Mouse (Mus musculus): Measurements from ENCODE around the gene Itpk1. TPM values are rescaled to one million over a fixed set of nuclear protein-coding genes. Genes with fewer than 3 reads are reported as not detected.
"Not testable (repeated sequence)": the region's sequence is repeated elsewhere in the genome, so short reads cannot be mapped to it uniquely, and the experiment has no call there.

Gene Itpk1
- total RNA-seq, 2 experiments from 2014 or later: 6.3 to 8.4 TPM

DNA sequence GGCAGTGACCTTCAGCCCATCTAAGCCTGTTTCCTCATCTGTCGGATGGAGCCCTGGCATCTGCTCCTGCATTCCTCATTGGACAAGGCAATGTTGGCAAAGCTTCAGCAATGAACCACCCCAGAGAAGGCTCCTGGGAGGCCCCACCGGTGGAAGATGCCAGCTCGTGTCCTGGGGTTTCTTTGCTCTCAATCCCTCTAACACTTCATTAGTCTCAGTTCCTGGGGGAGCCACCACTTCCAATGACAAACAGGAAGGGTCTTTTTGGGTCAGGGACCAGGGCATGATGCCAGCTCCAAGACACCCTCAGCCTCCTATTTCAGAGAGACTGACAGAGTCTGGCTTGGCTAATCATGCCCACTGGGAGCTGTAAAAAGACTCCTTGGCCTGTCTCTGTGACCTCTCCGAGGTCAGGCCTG is 71.6 kb downstream of the Itpk1 start:
- intact Hi-C loops (cut with DNase I): no loop called here
- no peak for DNase-seq

- intact Hi-C loops (cut with DNase I): no loop called here
- DNase-seq: no peak
Observed at GRCm38 (mm10) chr12:102631690-102632089, 73.0 kb downstream of the Itpk1 start.

GRCm38 (mm10) chr12:102630471-102630870 is 74.3 kb downstream of the Itpk1 start:
- DNase-seq; intact Hi-C loops (cut with DNase I): not testable (repeated sequence)

- intact Hi-C loops (cut with DNase I): no loop called here
- no peak for DNase-seq
Observed at GRCm38 (mm10) chr12:102628221-102628620, 76.5 kb downstream of the Itpk1 start.

- intact Hi-C loops (cut with DNase I): no loop called here
- DNase-seq: no peak
Observed at GRCm38 (mm10) chr12:102627545-102627944, 77.2 kb downstream of the Itpk1 start.

GRCm38 (mm10) chr12:102626841-102627240 is 77.9 kb downstream of the Itpk1 start:
- no peak for DNase-seq
- intact Hi-C loops (cut with DNase I): no loop called here

GRCm38 (mm10) chr12:102625717-102626116 is 79.0 kb downstream of the Itpk1 start:
- intact Hi-C loops (cut with DNase I): no loop called here
- no peak for DNase-seq

DNA sequence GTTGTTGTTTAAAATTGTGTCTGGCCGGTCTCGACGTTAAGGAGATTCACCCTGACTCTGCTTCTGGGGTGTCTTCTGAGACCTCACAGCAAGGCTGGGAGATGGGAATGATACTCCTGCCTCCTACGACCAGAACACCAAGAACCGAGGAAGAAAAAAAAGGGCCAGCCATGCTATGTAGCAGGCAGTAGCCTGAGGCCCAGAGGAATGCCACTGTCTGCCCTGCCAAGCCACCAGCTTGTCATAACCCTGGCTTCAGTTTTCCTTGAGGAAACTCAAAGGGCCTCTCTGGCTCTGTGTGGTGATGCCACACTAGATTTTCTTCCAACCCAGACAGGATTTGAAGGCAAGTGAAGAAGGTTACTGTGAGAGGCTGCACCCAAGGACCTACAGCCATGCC is 79.6 kb downstream of the Itpk1 start:
- intact Hi-C loops (cut with DNase I): no loop called here
- DNase-seq: no peak

- DNase-seq: peak in 1 of 2 experiments; percentile 32
- intact Hi-C loops (cut with DNase I): no loop called here
Observed at GRCm38 (mm10) chr12:102623827-102624226, 80.9 kb downstream of the Itpk1 start.

GRCm38 (mm10) chr12:102622302-102622842 is 82.4 kb downstream of the Itpk1 start:
- DNase-seq: no peak
- intact Hi-C loops (cut with DNase I): no loop called here

- DNase-seq: no peak
- intact Hi-C loops (cut with DNase I): no loop called here
Observed at GRCm38 (mm10) chr12:102621811-102622210, 82.9 kb downstream of the Itpk1 start.

DNA sequence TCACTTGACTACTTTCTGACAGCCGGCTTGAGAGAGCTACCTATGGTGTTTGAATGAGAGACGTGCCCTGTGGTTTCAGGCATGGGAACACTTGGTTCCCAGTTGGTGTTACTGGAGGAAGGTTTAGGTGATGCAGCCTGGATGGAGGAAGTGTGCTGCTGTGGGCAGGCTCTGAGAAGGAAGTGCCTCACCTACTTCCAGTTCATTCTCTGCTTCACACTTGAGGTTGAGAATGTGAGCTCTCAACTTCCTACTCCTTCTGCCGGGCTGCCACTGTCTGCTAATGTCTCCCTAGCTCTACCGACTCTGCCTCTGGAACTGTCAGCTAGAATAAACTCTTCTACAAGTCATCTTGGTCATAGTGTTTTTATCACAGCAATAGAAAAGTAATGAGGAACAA is 83.5 kb downstream of the Itpk1 start:
- DNase-seq: no peak
- intact Hi-C loops (cut with DNase I): no loop called here

- intact Hi-C loops (cut with DNase I): no loop called here
Observed at GRCm38 (mm10) chr12:102619908-102620307, 84.8 kb downstream of the Itpk1 start.

DNA sequence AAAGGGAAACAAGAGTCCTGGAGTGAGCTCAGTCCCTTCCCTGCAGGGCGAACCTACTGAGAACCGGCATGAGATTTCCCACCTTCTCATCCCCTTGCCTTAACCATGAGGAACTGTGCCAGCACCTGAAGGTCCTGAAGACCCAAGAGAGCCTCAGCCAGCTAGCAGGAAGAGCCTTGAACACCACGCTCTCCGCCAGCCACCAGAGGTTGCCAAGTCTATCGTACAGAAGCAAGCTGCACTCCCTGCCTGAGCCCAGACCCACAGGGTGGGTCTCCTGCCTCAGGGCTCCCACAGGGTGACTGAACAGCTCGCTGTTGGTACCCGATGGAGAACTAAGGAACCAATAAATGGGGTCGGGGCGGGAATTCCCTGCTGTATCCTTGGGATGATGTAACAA is 86.6 kb downstream of the Itpk1 start:
- intact Hi-C loops (cut with DNase I): no loop called here
- DNase-seq: no peak

More at GRCm38 (mm10) chr12:102619908-102620307, 84.8 kb downstream of the Itpk1 start:
- DNase-seq: no peak

DNA sequence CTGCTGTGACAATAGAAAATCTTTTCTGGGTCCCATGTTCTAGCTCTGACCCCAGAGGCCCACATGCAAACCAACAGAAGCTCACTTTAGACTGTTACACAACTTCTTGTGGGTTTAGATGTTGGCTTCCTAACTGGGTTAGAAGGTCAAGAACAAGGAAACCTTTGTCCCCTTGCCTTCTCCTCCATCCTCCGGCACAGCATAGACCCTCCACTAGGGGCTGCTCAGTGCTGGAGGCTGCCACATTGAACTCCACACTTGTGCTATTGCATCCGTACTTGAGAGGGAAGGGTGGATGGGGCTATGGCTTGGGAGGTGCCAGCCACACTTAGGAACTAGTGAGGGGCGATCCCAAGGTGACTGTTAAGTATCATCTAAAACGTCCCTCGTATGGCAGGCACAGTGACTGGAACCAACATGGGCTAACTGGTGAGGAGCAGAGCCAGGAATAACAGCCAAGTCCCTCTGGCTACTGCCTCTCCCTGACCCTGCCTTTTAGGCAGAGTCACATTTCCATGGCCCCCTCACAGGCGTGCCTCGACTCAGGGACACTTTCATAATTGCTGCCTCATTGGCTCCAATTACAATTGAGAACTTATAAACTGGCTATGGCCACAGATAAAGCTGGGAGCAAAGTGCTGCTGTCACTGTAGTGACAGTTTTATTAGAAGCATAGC is 87.7 kb downstream of the Itpk1 start:
- no peak for DNase-seq
- intact Hi-C loops (cut with DNase I): no loop called here

GRCm38 (mm10) chr12:102616201-102616600 is 88.5 kb downstream of the Itpk1 start:
- intact Hi-C loops (cut with DNase I): no loop called here

GRCm38 (mm10) chr12:102613411-102613810 is 91.3 kb downstream of the Itpk1 start:
- intact Hi-C loops (cut with DNase I): no loop called here
- no peak for DNase-seq

More at GRCm38 (mm10) chr12:102616201-102616600, 88.5 kb downstream of the Itpk1 start:
- no peak for DNase-seq

GRCm38 (mm10) chr12:102612431-102612830 is 92.3 kb downstream of the Itpk1 start:
- intact Hi-C loops (cut with DNase I): no loop called here
- no peak for DNase-seq

- no peak for DNase-seq
- intact Hi-C loops (cut with DNase I): no loop called here
Observed at GRCm38 (mm10) chr12:102610927-102611326, 93.8 kb downstream of the Itpk1 start.

DNA sequence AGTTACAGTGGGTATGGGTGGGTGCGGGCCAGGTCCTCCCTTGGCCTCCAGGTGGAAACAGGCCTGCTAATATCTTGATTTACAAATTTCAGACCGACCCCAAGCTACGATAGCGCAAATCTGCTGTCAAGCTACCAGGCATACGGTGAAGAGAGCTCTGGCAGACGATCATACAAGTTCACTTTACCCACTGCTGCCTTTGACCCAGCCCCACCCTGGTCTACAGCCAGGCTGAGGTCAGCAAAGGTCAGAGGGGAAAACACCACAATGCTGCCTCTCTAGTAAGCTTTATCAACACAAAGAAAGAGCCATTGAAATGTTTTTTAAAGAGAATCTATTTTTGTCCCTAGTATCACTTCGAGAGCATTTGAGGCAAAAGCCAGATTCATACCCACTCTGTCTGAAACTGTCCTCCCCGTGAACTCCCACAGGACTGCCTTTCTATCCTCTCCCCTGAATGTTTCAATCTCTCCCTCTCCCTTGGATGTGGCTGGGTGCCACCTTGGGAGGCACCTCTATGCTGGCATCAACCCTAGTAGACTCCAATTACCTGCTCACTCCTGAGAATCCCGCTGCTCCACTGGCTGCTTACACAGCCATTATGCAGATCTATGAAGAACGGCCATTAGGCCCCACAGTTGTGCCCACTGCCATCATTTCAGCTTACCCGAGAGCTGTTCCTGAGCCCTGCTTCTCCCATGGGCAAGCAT is 96.8 kb downstream of the Itpk1 start:
- intact Hi-C loops (cut with DNase I): no loop called here
- no peak for DNase-seq

- DNase-seq: no peak
- intact Hi-C loops (cut with DNase I): no loop called here
Observed at GRCm38 (mm10) chr12:102607066-102607465, 97.7 kb downstream of the Itpk1 start.

GRCm38 (mm10) chr12:102605607-102606006 is 99.1 kb downstream of the Itpk1 start:
- intact Hi-C loops (cut with DNase I): no loop called here

More at GRCm38 (mm10) chr12:102605607-102606006, 99.1 kb downstream of the Itpk1 start:
- DNase-seq: no peak

Data from gastrocnemius, postnatal 36 days (tissue).